Mouse (Mus musculus) heart, postnatal 0 days (tissue): ENCODE measurements around the gene Hells. TPM values are rescaled to one million over a fixed set of nuclear protein-coding genes. Genes with fewer than 3 reads are reported as not detected.
A peak's percentile ranks its signal among the peaks of the same experiment; 100 is the strongest.

Source experiments
- ATAC-seq: fragments of 200-750 bp; cut with Nextera tagmentation; 2 replicates; pipeline ENCODE4 v1.8.0; 2017; ENCODE audit warnings: low read depth, moderate number of reproducible peaks, moderate library complexity; ENCODE audit not compliant: insufficient read depth
- DNase-seq: peaks from one replicate; pipeline ENCODE4 v3.0.0-alpha.2; 2016; ENCODE audit warnings: low spot score
- H3K27ac ChIP-seq: fragments of 300-500 bp; sonication (generic); 2 replicates; pipeline ENCODE4 v1.5.1; 2014; ENCODE audit warnings: low read depth, mild to moderate bottlenecking
- H3K27me3 ChIP-seq: fragments of 300-500 bp; sonication (generic); 2 replicates; pipeline ENCODE4 v1.6.1; 2014; ENCODE audit warnings: low read length, mixed read lengths; ENCODE audit not compliant: control insufficient read depth, insufficient read depth
- H3K36me3 ChIP-seq: fragments of 300-500 bp; sonication (generic); replicated peaks from 2 replicates; pipeline ENCODE4 v1.6.1; 2014; ENCODE audit warnings: low read length, mixed read lengths; ENCODE audit not compliant: control insufficient read depth, insufficient read depth
- H3K4me1 ChIP-seq: fragments of 300-500 bp; sonication (generic); 2 replicates; pipeline ENCODE4 v1.6.1; 2014; ENCODE audit warnings: antibody characterized with exemption; ENCODE audit not compliant: control insufficient read depth, insufficient read depth
- H3K4me2 ChIP-seq: fragments of 300-500 bp; sonication (generic); 2 replicates; pipeline ENCODE4 v1.6.1; 2014; ENCODE audit warnings: low read depth, mild to moderate bottlenecking, low read length, moderate library complexity
- H3K4me3 ChIP-seq: fragments of 300-500 bp; sonication (generic); 2 replicates; pipeline ENCODE4 v1.5.1; 2014; ENCODE audit warnings: low read depth, low read length
- H3K9ac ChIP-seq: fragments of 300-500 bp; sonication (generic); replicated peaks from 2 replicates; pipeline ENCODE4 v1.6.1; 2014; ENCODE audit warnings: low read depth, low read length, mixed read lengths
- H3K9me3 ChIP-seq: fragments of 300-500 bp; sonication (generic); replicated peaks from 2 replicates; pipeline ENCODE4 v1.6.1; 2016; ENCODE audit warnings: low read length; ENCODE audit not compliant: control insufficient read depth
- CTCF ChIP-seq: IDR thresholded peaks from 2 replicates; pipeline ENCODE4 v1.5.1; 2016; ENCODE audit warnings: antibody characterized with exemption, control low read depth, low read depth
- EP300 ChIP-seq: IDR thresholded peaks from 2 replicates; pipeline ENCODE4 v1.6.1; 2016; ENCODE audit warnings: antibody characterized with exemption, low read depth
- WGBS: fragments of 180-500 bp; shearing (Covaris S2); extraction: QIAGEN DNeasy Blood & Tissue Kit; methylation state at CpG from one replicate; pipeline ENCODE4 v1.1.7; 2014; 5-methylcytosine and 5-hydroxymethylcytosine counted together
- polyA plus RNA-seq: library from polyadenylated mRNA; unstranded; fragments of >200 nt; fragmentation: Nextera tagmentation; extraction: Ambion mirVana; gene quantifications from 2 replicates; pipeline ENCODE4 v1.2.1, GENCODE M21; 2015
- total RNA-seq: library from RNA; depleted of rRNA; stranded (reverse); fragments of >200 nt; gene quantifications from 2 replicates; pipeline ENCODE4 v1.2.3, GENCODE M21; 2014; ENCODE audit warnings: low replicate concordance; rRNA removed

Hells gene
- total RNA-seq = 2.5 and 4.1 TPM in 2 replicates
- 6.0 and 7.8 TPM in 2 replicates for polyA plus RNA-seq

DNA sequence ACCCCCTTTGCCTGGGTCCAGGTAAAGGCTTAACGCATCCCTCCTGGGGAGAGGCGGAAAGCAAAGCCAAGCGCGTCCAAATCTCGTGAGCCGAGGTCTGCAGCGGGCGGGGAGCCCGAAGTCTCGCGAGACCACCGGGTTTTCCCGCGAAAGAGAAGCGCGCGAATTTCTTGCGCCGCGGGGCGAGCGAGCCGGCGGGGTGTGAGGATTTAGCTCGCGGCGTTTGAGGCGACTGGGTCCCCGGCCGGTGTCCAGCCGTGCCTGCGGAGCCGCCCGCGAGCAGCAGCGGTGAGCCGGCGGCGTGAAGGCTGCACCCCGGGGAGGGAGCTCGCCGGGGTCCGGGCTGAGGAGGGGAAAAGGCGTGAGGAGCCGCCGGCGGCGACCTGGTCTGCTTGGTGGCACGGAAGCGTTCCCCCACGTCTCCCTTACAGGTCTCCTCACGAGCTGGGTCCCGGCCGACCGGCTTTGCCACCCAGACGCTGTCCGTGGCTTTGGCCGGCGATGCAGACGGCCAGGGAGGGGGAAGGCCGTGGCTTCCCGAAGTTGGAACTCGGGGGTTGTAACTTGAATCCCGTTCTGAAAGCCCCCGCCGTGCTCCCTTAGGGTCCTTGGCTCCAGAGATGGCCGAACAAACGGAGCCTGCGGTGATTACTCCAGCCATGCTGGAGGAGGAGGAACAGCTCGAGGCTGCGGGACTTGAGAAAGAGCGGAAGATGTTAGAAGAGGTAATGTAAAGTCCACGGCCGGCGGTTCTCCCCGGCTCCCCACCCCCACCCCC, at the start of gene Hells:
Gene Hells, plus strand, starts transcription at position 128 of the 778 bp plus-strand sequence.
- TF ChIP-seq EP300 (peak; percentile 67; the same call in 1 of the 2 replicates), CTCF (no peak)
- ATAC-seq = peak; percentile 91
- H3K9me3 ChIP-seq = no peaks in the 10 kb centered on the region
- DNase-seq = peak; percentile 80
- H3K4me2 ChIP-seq = peak within 1 kb of the TSS; percentile 99
- no peaks in the 10 kb centered on the region for H3K36me3 ChIP-seq
- H3K4me3 ChIP-seq = peak within 1 kb of the TSS; percentile 72
- peak within 1 kb of the TSS; percentile 76 for H3K9ac ChIP-seq
- no peaks in the 10 kb centered on the region for H3K27me3 ChIP-seq
- 0 out of 2 replicates have a peak, but pooled peaks cover 5% of the 10 kb centered on the region for H3K4me1 ChIP-seq
- peak within 1 kb of the TSS; percentile 44; the same call in 1 of the 2 replicates for H3K27ac ChIP-seq
- under 1% methylated on average over 67 of the region's 76 CpGs for WGBS

DNA sequence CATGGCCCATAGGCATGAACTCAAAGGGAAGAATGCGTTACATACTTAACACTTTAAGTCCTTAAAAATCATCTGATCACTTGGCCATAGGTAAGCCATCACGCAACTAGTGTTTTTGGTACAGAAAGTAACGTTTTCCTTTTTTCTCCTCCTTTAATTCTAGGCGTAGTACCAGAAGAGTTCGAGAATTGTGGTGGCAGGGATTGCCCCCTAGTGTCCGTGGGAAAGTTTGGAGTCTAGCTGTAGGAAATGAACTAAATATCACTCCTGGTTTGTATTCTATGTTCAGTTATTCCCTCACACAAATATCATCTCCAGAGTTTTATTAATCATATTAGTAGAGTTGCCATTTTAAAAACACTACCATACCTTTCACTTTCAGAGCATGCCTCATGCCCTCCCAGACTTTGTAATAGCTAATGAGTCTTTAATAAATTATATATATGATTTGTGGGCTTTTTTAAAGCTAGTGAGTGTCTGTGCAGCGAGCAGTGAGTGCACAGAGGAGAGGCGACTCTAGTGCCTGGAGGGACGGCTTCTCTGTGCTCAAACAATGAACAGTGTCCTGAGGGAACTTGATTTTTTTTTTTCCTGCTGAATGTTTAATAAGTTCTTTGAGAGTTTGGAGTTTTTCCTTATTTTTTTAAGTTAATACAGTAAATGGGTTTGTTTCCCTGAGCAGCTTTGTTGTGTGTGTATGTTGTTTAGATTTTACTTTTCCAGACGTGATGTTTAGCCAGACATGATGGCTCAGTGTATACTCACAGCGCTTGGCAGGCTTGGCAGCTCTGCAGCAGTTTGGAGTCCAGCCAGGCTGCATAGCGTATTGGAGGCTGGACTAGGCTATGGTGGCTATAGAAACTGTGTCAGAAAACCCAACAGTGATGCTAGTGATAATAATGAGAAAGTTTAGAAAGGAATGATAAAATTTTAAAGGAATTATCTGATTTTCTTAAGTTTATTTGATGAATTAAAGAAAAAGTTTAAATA, 29.3 kb upstream of the Hells start:
- H3K9ac ChIP-seq = no peak overlapping the region
- no peaks in the 10 kb centered on the region; the same call in 1 of the 2 replicates for H3K36me3 ChIP-seq
- no peaks in the 10 kb centered on the region for H3K4me1 ChIP-seq
- H3K9me3 ChIP-seq = no peaks in the 10 kb centered on the region
- 53% methylated on average over 12 of the region's 12 CpGs for WGBS
- no peak overlapping the region for H3K4me3 ChIP-seq
- H3K4me2 ChIP-seq = peak overlapping the region; percentile 12; the same call in 1 of the 2 replicates
- H3K27ac ChIP-seq = no peak overlapping the region
- DNase-seq = peak; percentile 38
- 0 out of 2 replicates have a peak, but pooled peaks have one; percentile 44 for ATAC-seq
- no peaks in the 10 kb centered on the region for H3K27me3 ChIP-seq
- TF ChIP-seq EP300 (no peak), CTCF (peak; percentile 39)

DNA sequence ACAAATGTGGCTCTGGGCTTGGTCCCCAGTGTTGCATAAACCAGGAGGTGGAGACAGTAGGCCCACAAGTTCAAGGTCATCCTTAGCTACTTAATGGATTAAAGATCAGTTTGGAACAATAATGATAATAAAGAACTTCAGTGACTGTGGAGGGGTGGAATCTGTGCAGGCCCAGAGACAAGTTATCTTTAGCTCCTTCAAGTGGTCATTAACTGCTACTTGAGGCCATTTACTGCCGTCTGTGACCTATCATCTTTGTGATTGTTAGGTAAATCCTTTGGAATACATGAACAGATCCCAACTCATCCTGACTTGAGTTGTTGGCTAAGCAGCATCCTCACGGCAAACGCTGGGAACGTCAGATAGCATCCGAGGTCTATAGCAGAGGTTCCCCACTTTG, 28.2 kb upstream of the Hells start:
- no peak overlapping the region for H3K9ac ChIP-seq
- H3K27ac ChIP-seq = no peak overlapping the region
- ATAC-seq (no peak), DNase-seq (no peak)
- H3K36me3 ChIP-seq = no peaks in the 10 kb centered on the region; the same call in 1 of the 2 replicates
- no peak overlapping the region for H3K4me3 ChIP-seq
- no peak overlapping the region for H3K4me2 ChIP-seq
- no peaks in the 10 kb centered on the region for H3K9me3 ChIP-seq
- H3K27me3 ChIP-seq = no peaks in the 10 kb centered on the region
- TF ChIP-seq EP300 = no peak
- no peak for TF ChIP-seq CTCF
- no peaks in the 10 kb centered on the region for H3K4me1 ChIP-seq
- WGBS = 74% methylated on average over 5 of the region's 5 CpGs

DNA sequence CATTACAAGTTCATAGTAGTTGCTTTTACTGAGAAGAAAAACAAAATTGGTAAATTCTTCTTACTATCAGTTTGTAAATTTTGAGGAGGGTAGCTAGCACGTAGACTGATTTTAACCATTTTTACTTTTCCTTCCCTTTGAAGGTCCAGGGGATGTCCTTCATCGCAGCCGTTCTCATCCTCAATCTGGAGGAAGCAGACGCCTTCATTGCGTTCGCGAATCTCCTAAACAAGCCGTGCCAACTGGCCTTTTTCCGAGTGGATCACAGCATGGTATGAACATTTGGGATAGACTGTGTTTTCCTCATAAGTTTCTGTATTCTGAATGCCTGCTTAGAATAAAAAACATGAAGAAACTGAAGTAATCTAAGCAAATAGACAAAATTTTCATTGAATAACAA, 16.9 kb upstream of the Hells start:
- Histone ChIP-seq H3K27ac (no peak overlapping the region), H3K36me3 (peaks cover 33% of the 10 kb centered on the region), H3K9ac (no peak overlapping the region), H3K4me3 (no peak overlapping the region), H3K9me3 (no peaks in the 10 kb centered on the region), H3K27me3 (no peaks in the 10 kb centered on the region), H3K4me2 (no peak overlapping the region), H3K4me1 (no peaks in the 10 kb centered on the region)
- no peak for TF ChIP-seq EP300
- TF ChIP-seq CTCF = no peak
- DNase-seq (no peak), ATAC-seq (no peak)
- WGBS = 91% methylated on average over 9 of the region's 9 CpGs

DNA sequence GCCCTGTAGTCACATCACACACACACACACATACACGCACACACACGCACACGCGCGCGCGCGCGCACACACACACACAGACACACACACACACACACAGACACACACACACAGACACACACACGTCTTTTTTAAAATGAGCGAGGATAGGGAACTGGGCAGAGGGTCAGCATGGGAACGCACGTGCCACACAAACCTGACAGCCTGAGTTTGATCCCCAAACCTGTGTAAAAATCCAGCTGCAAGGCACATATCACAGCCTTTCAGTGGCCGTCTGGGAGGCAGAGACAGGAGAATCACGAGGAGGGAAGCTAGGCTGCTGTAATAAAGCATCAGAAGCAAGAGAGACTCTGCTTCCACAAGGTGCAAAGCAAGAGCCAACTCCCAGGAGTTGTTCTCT, 15.8 kb upstream of the Hells start:
- H3K9me3 ChIP-seq = no peaks in the 10 kb centered on the region
- no peaks in the 10 kb centered on the region for H3K4me1 ChIP-seq
- TF ChIP-seq EP300 (no peak), CTCF (no peak)
- no peak overlapping the region for H3K27ac ChIP-seq
- DNase-seq (no peak), ATAC-seq (no peak)
- 89% methylated on average over 15 of the region's 15 CpGs for WGBS
- H3K27me3 ChIP-seq = no peaks in the 10 kb centered on the region
- H3K9ac ChIP-seq = no peak overlapping the region
- H3K36me3 ChIP-seq = peaks cover 37% of the 10 kb centered on the region
- H3K4me2 ChIP-seq = no peak overlapping the region
- H3K4me3 ChIP-seq = no peak overlapping the region
